Mouse (Mus musculus) layer of hippocampus, postnatal 25 days (tissue): ENCODE results near the gene Gzma. TPM values are rescaled to one million over a fixed set of nuclear protein-coding genes. Genes with fewer than 3 reads are reported as not detected.

Experiments used
- DNase-seq, 2 experiments: peaks; one replicate each; pipeline ENCODE4 v3.0.0; 2022; ENCODE audit warnings: mixed read lengths in 2 of 2, low spot score in 1 of 2; ENCODE audit errors: extremely low spot score in 1 of 2
- total RNA-seq, 2 experiments: library from RNA; stranded (reverse); gene quantifications; 2 replicates each; pipeline ENCODE4 v1.2.3; 2021

The Gzma gene
- total RNA-seq, 2 experiments from 2014 or later = not detected

- no peak for DNase-seq
Observed at GRCm38 (mm10) chr13:113046211-113046883, 54.4 kb downstream of the Gzma start, which contains the start of gene Gpx8. Gene Gpx8 (minus strand): TSS chr13:113046410.

DNA sequence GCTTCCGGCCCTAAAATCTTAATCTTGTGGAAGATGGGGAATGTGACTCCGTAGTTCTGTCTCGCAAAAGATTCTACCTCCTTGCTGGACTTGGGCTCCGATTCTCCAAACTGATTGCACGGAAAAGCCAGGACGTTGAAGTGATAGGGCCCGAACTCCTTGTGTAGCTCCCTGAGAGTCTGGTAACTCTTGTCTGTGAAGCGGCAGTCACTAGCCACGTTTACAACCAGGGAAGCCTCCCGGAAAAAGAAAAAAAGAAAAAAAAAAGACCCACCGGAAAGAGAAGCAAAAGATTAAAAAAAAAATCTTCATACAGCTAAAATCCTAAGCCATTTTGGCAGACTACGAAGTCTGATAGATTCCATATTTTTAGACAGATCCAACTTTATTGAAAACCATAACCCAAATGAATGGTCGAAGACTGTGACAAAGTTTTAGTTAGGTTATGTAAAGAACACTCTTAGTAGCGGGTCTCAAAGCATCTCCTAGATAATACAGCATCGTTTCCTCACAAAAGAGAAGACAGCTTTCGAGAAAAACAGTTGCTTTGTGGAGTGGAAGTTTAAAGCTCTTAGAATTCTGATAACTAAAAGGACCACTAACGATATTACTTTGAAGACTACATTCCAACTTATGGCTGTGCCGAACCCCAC, 55.2 kb downstream of the Gzma start:
- no peak for DNase-seq

GRCm38 (mm10) chr13:113044876-113045275, 55.9 kb downstream of the Gzma start:
- no peak for DNase-seq

Other genes with a start within 250 kb of the Gzma start
- 10 to 100 TPM; 41.7 to 44.0 TPM for gene Mtrex, start 173.6 kb downstream of the Gzma start, total RNA-seq
- gene Dhx29, start 173.5 kb downstream of the Gzma start, total RNA-seq = 10 to 100 TPM; 23.2 to 23.9 TPM
- gene Ccno, start 113.2 kb downstream of the Gzma start, total RNA-seq = 1 to 10 TPM; 4.8 to 5.1 TPM
- under 1 TPM; 0.37 to 0.75 TPM for gene Mcidas, start 107.1 kb downstream of the Gzma start, total RNA-seq
- under 1 TPM in 1 of 2 experiments, not detected in 1; 0.39 TPM for gene Cdc20b, start 65.9 kb downstream of the Gzma start, total RNA-seq
- 10 to 100 TPM in 1 of 2 experiments, 1 to 10 TPM in 1; 8.4 to 11.9 TPM for gene Gpx8, start 54.6 kb downstream of the Gzma start, total RNA-seq
- under 1 TPM in 1 of 2 experiments, not detected in 1; 0.17 TPM for gene Esm1, start 108.7 kb upstream of the Gzma start, total RNA-seq
- under 1 TPM in 1 of 2 experiments, not detected in 1; 0.27 TPM for gene Gzmk, start 124.9 kb upstream of the Gzma start, total RNA-seq
- 1 to 10 TPM in 1 of 2 experiments, under 1 TPM in 1; 0.91 to 1.0 TPM for gene BC067074, start 192.2 kb upstream of the Gzma start, total RNA-seq